Mouse (Mus musculus): ENCODE results near the gene Foxi2.

DNA sequence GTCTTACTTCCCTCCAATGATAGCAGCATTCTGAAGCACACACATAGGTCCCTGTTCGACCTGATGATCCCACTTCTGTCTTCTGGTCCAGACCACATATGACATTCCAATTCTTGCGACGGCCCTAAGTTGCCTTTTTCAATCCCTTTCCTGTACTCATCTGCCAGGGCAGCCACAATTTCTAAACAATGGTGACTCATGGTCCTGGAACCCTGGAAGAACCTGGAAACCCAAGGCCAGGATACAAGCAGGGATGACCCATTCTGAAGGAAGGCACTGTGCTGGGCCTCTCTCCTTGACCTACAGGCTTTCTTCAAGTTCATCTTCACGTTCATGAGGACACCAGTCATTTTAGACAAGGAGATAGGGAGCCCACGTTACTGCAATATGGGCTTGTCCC lies 31.8 kb upstream of the Foxi2 start:
- no peak for TF ChIP-seq POLR2A (IDR thresholded peaks at IDR 0.05; ENCODE audit: low read depth, low read length)
- no peak for TF ChIP-seq CTCF (IDR thresholded peaks at IDR 0.05; ENCODE audit: extremely low read depth, insufficient read length, insufficient replicate concordance, low read depth, low read length)
